Mouse (Mus musculus) intestine, postnatal 0 days (tissue): ENCODE measurements at regions not wholly inside any gene's neighbourhood (a gene's known extent, or its start where the extent isn't known, plus 50 kb on each side); places are given as distances from the start of the nearest gene placed in this dataset.

Experiments
- ATAC-seq: fragments of 200-750 bp; cut with Nextera tagmentation; 2 replicates; pipeline ENCODE4 v1.8.0; 2017; ENCODE audit warnings: mild to moderate bottlenecking, moderate TSS enrichment, moderate library complexity
- H3K27ac ChIP-seq: fragments of 300-500 bp; sonication (generic); 2 replicates; pipeline ENCODE4 v1.5.1; 2014; ENCODE audit warnings: mild to moderate bottlenecking, low read depth, low read length, moderate library complexity
- H3K27me3 ChIP-seq: fragments of 300-500 bp; sonication (generic); replicated peaks from 2 replicates; pipeline ENCODE4 v1.6.1; 2014; ENCODE audit warnings: low read length, mixed read lengths; ENCODE audit not compliant: control insufficient read depth, insufficient read depth
- H3K36me3 ChIP-seq: fragments of 300-500 bp; sonication (generic); 2 replicates; pipeline ENCODE4 v1.6.1; 2014; ENCODE audit warnings: mild to moderate bottlenecking, moderate library complexity; ENCODE audit not compliant: control insufficient read depth, insufficient read depth
- H3K4me1 ChIP-seq: fragments of 300-500 bp; sonication (generic); replicated peaks from 2 replicates; pipeline ENCODE4 v1.6.1; 2014; ENCODE audit warnings: antibody characterized with exemption, low read length, mixed read lengths; ENCODE audit not compliant: control insufficient read depth, insufficient read depth
- H3K4me2 ChIP-seq: fragments of 300-500 bp; sonication (generic); replicated peaks from 2 replicates; pipeline ENCODE4 v1.6.1; 2014; ENCODE audit warnings: low read depth, mild to moderate bottlenecking, moderate library complexity
- H3K4me3 ChIP-seq: fragments of 300-500 bp; sonication (generic); 2 replicates; pipeline ENCODE4 v1.5.1; 2014; ENCODE audit warnings: low read depth, low read length
- H3K9ac ChIP-seq: fragments of 300-500 bp; sonication (generic); 2 replicates; pipeline ENCODE4 v1.6.1; 2014; ENCODE audit warnings: mild to moderate bottlenecking, low read depth, low read length
- H3K9me3 ChIP-seq: fragments of 300-500 bp; sonication (generic); 2 replicates; pipeline ENCODE4 v1.6.1; 2016; ENCODE audit warnings: mixed run types; ENCODE audit not compliant: control insufficient read depth
- CTCF ChIP-seq: sonication (generic); IDR thresholded peaks from 2 replicates; pipeline ENCODE4 v1.5.1; 2016; ENCODE audit warnings: low read depth, mild to moderate bottlenecking, control low read depth, antibody characterized with exemption, moderate library complexity
- WGBS: fragments of 180-500 bp; shearing (Covaris S2); extraction: QIAGEN DNeasy Blood & Tissue Kit; methylation state at CpG from one replicate; pipeline ENCODE4 v1.1.7; 2014; 5-methylcytosine and 5-hydroxymethylcytosine counted together

- no peak for ATAC-seq
- Histone ChIP-seq H3K27me3 (no peaks in the 10 kb centered on the region), H3K4me2 (no peak overlapping the region), H3K9me3 (no peaks in the 10 kb centered on the region), H3K27ac (no peak overlapping the region), H3K4me1 (no peaks in the 10 kb centered on the region), H3K36me3 (no peaks in the 10 kb centered on the region), H3K9ac (no peak overlapping the region), H3K4me3 (no peak overlapping the region)
- WGBS: 63% methylated on average over 11 of the region's 11 CpGs
- TF ChIP-seq CTCF: no peak
Measured at GRCm38 (mm10) chr10:83946186-83947176, 223.8 kb downstream of the 1500009L16Rik start.

- no peak for ATAC-seq
- Histone ChIP-seq H3K36me3 (no peaks in the 10 kb centered on the region), H3K27me3 (no peaks in the 10 kb centered on the region), H3K4me1 (no peaks in the 10 kb centered on the region), H3K9me3 (no peaks in the 10 kb centered on the region), H3K4me3 (no peak overlapping the region), H3K27ac (no peak overlapping the region), H3K4me2 (no peak overlapping the region), H3K9ac (no peak overlapping the region)
- WGBS: 37% methylated on average over 18 of the region's 18 CpGs
- no peak for TF ChIP-seq CTCF
Measured at GRCm38 (mm10) chr10:83957118-83957759, 234.6 kb downstream of the 1500009L16Rik start.

- no peaks in the 10 kb centered on the region for H3K4me1 ChIP-seq
- no peaks in the 10 kb centered on the region for H3K9me3 ChIP-seq
- no peak overlapping the region for H3K4me2 ChIP-seq
- no peak for TF ChIP-seq CTCF
- no peaks in the 10 kb centered on the region for H3K36me3 ChIP-seq
- no peaks in the 10 kb centered on the region for H3K27me3 ChIP-seq
- no peak overlapping the region for H3K9ac ChIP-seq
- no peak overlapping the region for H3K4me3 ChIP-seq
- 77% methylated on average over 3 of the region's 3 CpGs for WGBS
- H3K27ac ChIP-seq: no peak overlapping the region
- ATAC-seq: no peak
Measured at GRCm38 (mm10) chr10:83958397-83958796, 235.7 kb downstream of the 1500009L16Rik start.

- Histone ChIP-seq H3K4me3 (no peak overlapping the region), H3K4me2 (no peak overlapping the region), H3K9me3 (no peaks in the 10 kb centered on the region), H3K27ac (no peak overlapping the region), H3K36me3 (no peaks in the 10 kb centered on the region), H3K9ac (no peak overlapping the region), H3K4me1 (no peaks in the 10 kb centered on the region), H3K27me3 (no peaks in the 10 kb centered on the region)
- no peak for TF ChIP-seq CTCF
- 81% methylated on average over 2 of the region's 2 CpGs for WGBS
- ATAC-seq: no peak
Measured at GRCm38 (mm10) chr10:83958826-83959225, 236.2 kb downstream of the 1500009L16Rik start.

- no peaks in the 10 kb centered on the region for H3K9me3 ChIP-seq
- no peak for TF ChIP-seq CTCF
- ATAC-seq: no peak
- no peak overlapping the region for H3K27ac ChIP-seq
- no peak overlapping the region for H3K4me2 ChIP-seq
- 79% methylated on average over 12 of the region's 12 CpGs for WGBS
- H3K36me3 ChIP-seq: no peaks in the 10 kb centered on the region
- no peak overlapping the region for H3K4me3 ChIP-seq
- H3K9ac ChIP-seq: no peak overlapping the region
- H3K4me1 ChIP-seq: no peaks in the 10 kb centered on the region
- no peaks in the 10 kb centered on the region for H3K27me3 ChIP-seq
Measured at GRCm38 (mm10) chr10:83963232-83963760, 240.6 kb downstream of the 1500009L16Rik start.
